Mouse (Mus musculus) heart, adult 2 months (tissue): ENCODE data around the gene Sh2b1.

Experiments
- CTCF ChIP-seq: fragments of 200-600 bp; IDR thresholded peaks from 2 replicates; pipeline ENCODE4 v1.8.1; 2022; ENCODE audit warnings: antibody characterized with exemption, mild to moderate bottlenecking, moderate library complexity
- EP300 ChIP-seq: fragments of 200-500 bp; IDR thresholded peaks from 2 replicates; pipeline ENCODE4 v1.6.1; 2011; ENCODE audit warnings: low read depth, low read length, control low read depth; ENCODE audit not compliant: insufficient read depth

DNA sequence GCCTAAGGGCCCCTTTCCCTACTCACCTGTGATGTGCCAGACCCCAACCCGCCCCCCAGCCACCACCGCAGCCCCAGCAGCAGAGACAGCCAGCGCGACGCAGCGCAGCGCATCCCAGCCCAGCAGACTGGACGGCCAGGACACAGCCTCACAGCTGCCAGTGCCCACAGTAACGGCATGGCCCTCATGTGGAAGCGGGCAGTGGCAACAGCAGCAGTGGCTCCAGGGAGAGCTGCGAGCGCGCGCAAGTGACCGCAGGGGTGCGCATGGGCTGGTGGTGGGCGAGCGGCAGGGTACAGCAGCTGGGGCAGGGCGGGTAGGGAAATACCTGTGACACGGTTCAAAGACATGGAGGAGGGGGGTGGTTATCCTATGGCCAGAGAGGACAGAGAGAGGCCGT, 29.0 kb downstream of the Sh2b1 start:
- TF ChIP-seq EP300, result no peak
- TF ChIP-seq CTCF, result no peak
